Mouse (Mus musculus) CH12.LX (cell line): ENCODE data around the gene Abi3bp.

ENCODE experiments used
- CHD2 ChIP-seq: IDR thresholded peaks from 2 replicates; pipeline ENCODE4 v1.6.1; 2011; ENCODE audit warnings: low read length, improper control_type of control experiment
- CTCF ChIP-seq, 2 experiments: IDR thresholded peaks in 1 of 2; conservative IDR thresholded peaks in 1 of 2; 2 replicates each; pipeline ENCODE4 v1.5.1; 2011 to 2012; ENCODE audit warnings: low read depth in 2 of 2, low read length in 2 of 2, improper control_type of control experiment in 1 of 2, inconsistent platforms in 1 of 2, mild to moderate bottlenecking in 1 of 2, moderate library complexity in 1 of 2
- EP300 ChIP-seq: IDR thresholded peaks from 2 replicates; pipeline ENCODE4 v1.6.1; 2011; ENCODE audit warnings: low read length, improper control_type of control experiment
- HCFC1 ChIP-seq: IDR thresholded peaks from 2 replicates; pipeline ENCODE4 v1.6.1; 2012; ENCODE audit warnings: low read depth, mild to moderate bottlenecking, inconsistent platforms, low read length, improper control_type of control experiment
- MAZ ChIP-seq: IDR thresholded peaks from 2 replicates; pipeline ENCODE4 v1.6.1; 2012; ENCODE audit warnings: low read depth, mild to moderate bottlenecking, inconsistent platforms, low read length, improper control_type of control experiment, moderate library complexity
- MXI1 ChIP-seq: IDR thresholded peaks from 2 replicates; pipeline ENCODE4 v1.6.1; 2011; ENCODE audit warnings: mild to moderate bottlenecking, low read depth, low read length, improper control_type of control experiment
- POLR2A ChIP-seq: IDR thresholded peaks from 2 replicates; pipeline ENCODE4 v1.6.1; 2011; ENCODE audit warnings: low read depth, mild to moderate bottlenecking, improper control_type of control experiment, low read length
- TCF12 ChIP-seq: IDR thresholded peaks from 2 replicates; pipeline ENCODE4 v1.6.1; 2014; ENCODE audit warnings: low read depth, mild to moderate bottlenecking, inconsistent platforms, low read length, improper control_type of control experiment
- ZC3H11A ChIP-seq: IDR thresholded peaks from 2 replicates; pipeline ENCODE4 v1.6.1; 2012; ENCODE audit warnings: low read depth, mild to moderate bottlenecking, inconsistent platforms, low read length, improper control_type of control experiment

DNA sequence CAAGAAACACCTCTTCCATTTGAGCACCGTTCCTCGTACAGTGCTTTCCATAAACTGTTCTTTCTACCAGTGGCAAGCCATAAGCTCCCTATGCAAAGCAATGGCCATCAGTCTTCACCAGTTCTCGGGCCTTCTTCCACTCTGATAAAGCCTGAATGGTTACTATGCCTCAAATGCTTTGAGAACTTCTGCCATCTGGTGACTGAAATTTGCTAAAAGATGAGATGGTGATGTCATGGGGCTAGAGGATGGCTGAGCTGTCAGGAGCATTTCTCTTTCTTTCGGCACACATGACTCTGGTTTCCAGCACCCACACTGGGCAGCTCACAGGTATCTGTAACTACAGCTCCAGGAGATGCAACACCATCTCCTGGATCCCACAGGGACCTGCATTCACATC is 199.5 kb downstream of the Abi3bp start:
- TF ChIP-seq TCF12 (peak; percentile 36; the same call in 1 of the 2 replicates), EP300 (no peak), POLR2A (no peak), MXI1 (peak; percentile 50; the same call in 1 of the 2 replicates), ZC3H11A (peak; percentile 23; the same call in 1 of the 2 replicates), MAZ (no peak), CTCF (conservative IDR thresholded peaks at IDR 0.05 in 1 of 2, IDR thresholded peaks at IDR 0.05 in 1 of 2; ENCODE audit: low read depth in 2 of 2, low read length in 2 of 2) (peak in 1 of 2 experiments; percentile 79; a peak in 2 of 4 replicates), HCFC1 (no peak), CHD2 (no peak)
